Mouse (Mus musculus): ENCODE results near the gene Mphosph6.

Mphosph6 gene

DNA sequence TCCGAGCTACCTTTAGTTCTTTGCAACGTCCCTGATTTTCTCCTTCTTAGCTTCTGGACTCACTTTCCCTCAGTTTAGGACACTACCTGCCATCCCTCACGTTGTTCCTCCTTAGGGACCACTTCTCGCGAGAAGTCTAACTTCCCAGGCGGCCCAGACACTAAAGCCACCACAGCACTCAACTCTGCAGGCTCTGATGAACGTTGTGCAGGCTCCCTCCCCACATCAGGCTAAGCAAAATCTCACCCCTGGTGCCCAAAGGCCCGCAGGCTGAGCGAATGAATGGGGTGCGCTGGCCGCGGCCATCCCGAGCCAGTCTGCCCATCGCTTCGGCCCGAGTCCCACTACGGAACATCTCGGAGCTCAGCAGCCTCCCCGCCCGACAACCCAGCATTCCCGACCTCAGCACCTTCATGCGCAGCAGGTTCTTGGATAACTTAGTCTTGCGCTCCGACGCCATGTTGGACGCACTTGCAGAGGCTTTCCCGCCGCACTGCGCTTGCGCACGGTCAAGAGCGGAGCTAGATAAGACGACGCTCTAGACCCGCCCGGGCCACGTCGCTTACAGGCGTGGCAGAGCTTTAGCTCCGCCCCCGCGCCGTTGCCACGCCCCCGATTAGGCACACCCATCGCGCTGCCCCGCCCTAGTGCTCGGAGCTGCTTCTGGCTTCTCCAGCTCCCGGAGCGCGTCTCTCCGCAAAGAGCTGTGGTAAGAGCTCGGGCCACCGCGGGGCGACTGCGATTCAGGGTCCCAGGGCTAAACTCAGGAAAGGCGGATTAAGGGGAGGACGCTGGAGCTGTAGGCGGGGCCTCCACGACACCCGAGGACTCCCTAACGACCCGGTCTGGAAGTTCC is at the start of gene Mphosph6:
Gene Mphosph6, minus strand, starts transcription at position 501 of the 856 bp plus-strand sequence.
- peak; percentile 96 to 98 for DNase-seq (ENCODE audit: inconsistent age in 2 of 2, low spot score in 1 of 2)

GRCm38 (mm10) chr8:117850420-117850819 is 48.7 kb upstream of the Mphosph6 start:
- DNase-seq (ENCODE audit: inconsistent age in 2 of 2, low spot score in 1 of 2), result no peak

DNA sequence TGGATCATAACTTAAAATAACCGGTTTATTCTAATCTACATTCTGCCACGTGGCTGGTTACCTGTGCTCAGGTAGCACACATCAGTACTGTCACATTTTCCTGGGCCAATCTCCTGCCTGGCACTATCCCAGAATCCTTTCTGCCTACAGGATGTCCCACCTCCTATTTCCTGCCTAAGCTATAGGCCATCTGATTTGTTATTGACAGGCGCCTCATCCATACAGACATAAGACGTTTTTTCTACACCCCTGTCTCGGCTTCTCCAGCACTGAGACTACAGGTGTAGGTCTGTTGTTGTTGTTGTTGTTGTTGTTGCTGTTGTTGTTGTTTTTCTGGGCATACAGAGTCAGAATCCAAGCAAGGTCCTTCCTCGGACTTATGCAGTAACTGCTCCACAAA is 46.1 kb upstream of the Mphosph6 start:
- DNase-seq (ENCODE audit: inconsistent age in 2 of 2, low spot score in 1 of 2), result no peak

GRCm38 (mm10) chr8:117843694-117844093 is 42.0 kb upstream of the Mphosph6 start:
- DNase-seq (ENCODE audit: inconsistent age in 2 of 2, low spot score in 1 of 2), result no peak

GRCm38 (mm10) chr8:117813524-117813923 is 11.8 kb upstream of the Mphosph6 start:
- no peak for DNase-seq (ENCODE audit: inconsistent age in 2 of 2, low spot score in 1 of 2)

- no peak for DNase-seq (ENCODE audit: inconsistent age in 2 of 2, low spot score in 1 of 2)
Observed at GRCm38 (mm10) chr8:117810676-117811075, 8.9 kb upstream of the Mphosph6 start.

DNA sequence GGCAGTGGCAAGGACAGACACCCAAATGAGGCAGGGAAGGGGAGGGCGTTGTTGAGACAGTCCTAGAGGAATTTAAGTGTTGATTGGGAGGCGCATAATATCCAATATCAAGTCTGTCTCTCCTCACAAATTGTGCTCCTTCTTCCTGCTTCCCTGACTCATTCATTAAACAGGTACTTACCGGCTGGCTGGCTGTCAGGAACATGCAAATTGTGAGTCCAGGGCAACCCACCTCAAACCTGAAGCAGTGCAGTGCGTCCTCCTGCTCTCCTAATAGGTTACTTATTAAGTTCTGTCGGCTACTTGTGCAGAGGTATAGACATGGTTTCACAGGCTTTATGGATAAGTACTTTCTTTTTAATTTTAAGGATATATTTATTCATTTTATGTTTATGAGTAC is 3.7 kb upstream of the Mphosph6 start:
- DNase-seq (ENCODE audit: inconsistent age in 2 of 2, low spot score in 1 of 2), result no peak

GRCm38 (mm10) chr8:117802299-117802689 is 551 bp upstream of the Mphosph6 start:
- no peak for DNase-seq (ENCODE audit: inconsistent age in 2 of 2, low spot score in 1 of 2)

DNA sequence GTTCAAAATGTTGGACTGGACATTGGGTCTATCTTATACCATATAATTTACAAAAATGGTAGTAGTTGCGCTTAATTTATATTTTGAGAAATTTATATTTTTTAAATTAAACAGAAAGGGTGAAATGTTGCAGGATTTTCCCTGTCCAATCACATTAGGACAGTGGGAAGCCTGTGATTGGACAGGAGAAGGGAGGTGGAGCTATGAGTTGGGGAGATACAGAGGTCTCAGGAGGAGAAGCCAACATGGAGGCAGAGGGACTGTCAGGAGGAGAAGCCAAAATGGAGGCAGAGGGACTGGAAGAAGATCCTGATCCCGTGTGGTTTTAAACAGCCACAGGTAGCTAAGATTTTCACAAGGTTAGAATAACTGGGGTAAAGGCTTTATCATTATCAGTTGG is 3.7 kb downstream of the Mphosph6 start:
- no peak for DNase-seq (ENCODE audit: inconsistent age in 2 of 2, low spot score in 1 of 2)

DNA sequence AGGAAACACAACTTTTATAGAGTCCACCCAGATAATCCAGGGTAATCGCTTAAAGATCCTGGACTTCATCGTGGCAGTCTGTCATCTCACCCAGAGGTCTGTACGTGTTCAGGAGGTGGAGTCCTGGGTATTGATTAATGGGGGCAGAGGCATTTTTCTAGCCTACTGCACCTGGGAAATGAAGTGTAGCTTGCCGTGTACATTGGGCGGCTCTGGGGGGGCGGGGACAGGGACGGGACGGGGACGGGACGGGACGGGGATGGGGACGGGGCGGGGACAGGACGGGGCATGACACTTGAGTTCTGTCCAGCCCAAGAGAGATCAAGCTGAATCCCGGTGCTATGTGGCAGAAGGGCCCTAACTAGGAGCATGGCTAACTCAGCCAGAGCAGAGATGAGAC is 5.3 kb downstream of the Mphosph6 start:
- no peak for DNase-seq (ENCODE audit: inconsistent age in 2 of 2, low spot score in 1 of 2)

GRCm38 (mm10) chr8:117794581-117794980 is 7.2 kb downstream of the Mphosph6 start:
- DNase-seq (ENCODE audit: inconsistent age in 2 of 2, low spot score in 1 of 2), result no peak

- peak; percentile 33 to 65 for DNase-seq (ENCODE audit: inconsistent age in 2 of 2, low spot score in 1 of 2)
Observed at GRCm38 (mm10) chr8:117792616-117793144, 9.1 kb downstream of the Mphosph6 start.

- DNase-seq (ENCODE audit: inconsistent age in 2 of 2, low spot score in 1 of 2), result no peak
Observed at GRCm38 (mm10) chr8:117786428-117786827, 15.3 kb downstream of the Mphosph6 start.

DNA sequence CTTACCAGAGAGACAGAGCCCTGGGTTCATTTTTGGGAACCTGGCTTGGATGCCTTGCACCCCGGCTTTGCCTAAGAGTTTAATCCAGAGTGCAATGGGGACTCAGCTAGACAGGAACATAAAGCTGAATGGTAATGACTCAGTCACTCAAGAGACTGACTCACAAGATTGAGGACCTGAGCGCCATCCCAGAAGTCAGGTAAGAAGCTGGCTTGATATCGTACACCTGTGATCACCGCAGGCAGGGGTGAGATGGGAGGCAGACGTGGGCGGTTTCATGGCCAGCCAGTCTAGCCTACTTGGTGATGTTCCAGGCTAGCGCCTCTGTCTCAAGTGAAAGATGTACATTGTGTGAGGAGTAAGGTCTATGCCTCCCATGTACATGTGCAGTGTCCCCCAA is 18.7 kb downstream of the Mphosph6 start:
- DNase-seq (ENCODE audit: inconsistent age in 2 of 2, low spot score in 1 of 2), result no peak

- no peak for DNase-seq (ENCODE audit: inconsistent age in 2 of 2, low spot score in 1 of 2)
Observed at GRCm38 (mm10) chr8:117781375-117782129, 20.2 kb downstream of the Mphosph6 start.

DNA sequence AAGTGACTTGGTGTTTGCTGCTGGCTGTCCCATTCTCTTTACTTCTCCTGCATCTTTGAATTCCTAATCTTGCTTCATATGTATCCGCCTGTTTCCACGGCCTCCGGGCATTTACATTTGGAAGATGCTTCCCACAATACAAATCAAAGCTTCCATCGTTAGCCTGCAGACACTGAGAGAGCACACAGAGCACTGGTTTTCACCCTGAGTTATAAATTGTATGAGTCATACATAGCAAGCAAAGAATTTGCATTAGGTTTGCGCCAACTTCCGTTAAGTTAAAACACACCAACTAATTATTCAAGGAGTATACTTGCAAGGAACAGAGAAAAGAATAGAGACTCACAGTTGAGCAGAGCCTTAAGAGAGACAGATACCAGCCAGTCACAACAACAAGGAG is 22.4 kb downstream of the Mphosph6 start:
- no peak for DNase-seq (ENCODE audit: inconsistent age in 2 of 2, low spot score in 1 of 2)

DNA sequence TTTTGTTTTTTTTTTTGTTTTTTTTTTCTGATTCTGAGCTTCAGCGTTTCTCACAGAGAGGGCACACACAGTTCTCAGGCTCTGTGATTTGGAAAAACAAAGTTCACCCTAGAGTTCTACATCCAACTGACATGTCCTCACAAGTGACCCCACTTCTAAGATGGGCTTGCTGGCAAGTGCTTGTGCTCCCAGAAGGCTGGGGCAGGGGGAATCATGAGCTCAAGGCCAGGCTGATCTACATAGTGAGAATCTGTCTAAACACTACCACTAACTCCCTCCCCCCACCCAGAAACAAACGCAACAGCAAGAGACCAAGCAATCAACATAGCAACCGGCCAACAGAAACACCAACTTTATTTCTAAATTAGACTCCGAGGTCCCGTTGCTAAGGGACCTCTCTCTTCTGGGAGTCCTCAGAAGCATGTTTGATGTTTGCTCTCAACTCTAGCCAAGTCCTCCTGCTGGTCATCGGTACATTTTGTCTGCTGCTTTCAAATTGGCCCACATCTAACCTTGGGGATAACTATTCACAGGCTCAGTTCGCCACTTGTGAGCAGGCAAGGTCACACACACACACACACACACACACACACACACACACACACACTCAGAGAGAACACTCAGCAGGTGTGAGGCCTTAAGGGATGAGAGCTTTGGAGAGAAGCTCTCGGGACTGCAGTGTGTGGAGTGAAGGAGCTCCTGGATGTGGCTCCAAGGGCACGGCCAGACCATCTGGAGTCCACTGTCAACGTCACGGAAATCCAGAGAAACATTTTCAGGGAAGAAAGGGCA is 23.0 kb downstream of the Mphosph6 start:
- no peak for DNase-seq (ENCODE audit: inconsistent age in 2 of 2, low spot score in 1 of 2)

DNA sequence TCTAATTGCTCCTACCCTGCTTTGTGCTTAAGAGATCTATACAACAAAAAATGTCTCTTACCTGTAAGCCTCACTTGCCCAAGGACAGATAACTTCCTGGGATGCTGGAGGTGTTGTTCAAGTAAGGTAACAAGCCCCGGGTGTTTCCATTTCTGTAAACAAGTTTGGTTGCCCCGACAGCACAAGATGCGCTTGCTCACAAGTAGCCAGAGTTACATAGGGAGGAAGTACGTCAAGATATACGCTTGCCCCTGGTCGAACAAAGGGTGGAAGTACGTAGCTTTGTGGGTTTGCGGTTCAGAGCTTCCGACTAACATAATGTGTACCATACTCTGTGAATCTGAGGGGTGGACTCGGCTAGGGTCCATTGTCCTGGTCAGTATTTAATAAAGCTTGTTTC is 25.7 kb downstream of the Mphosph6 start:
- DNase-seq (ENCODE audit: inconsistent age in 2 of 2, low spot score in 1 of 2), result no peak

DNA sequence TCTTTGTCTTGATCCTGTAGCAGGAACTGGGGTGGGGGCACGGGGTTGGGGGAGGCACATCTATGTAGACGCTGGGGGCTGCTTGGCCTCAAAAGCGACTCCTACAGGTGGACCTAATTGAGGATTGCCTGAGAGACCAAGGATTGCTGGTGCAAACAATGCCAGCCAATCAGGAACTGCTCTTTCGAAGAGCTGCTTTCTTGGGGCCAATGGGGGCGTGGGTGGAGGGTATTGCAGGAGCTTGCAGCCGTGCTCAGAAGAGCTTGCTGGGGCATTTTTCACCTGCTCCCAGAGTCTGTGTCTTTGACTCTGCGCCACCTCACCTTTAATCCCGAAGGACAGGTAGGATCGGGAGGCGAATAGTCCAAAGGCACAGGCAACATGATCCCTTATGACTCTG is 26.1 kb downstream of the Mphosph6 start:
- DNase-seq (ENCODE audit: inconsistent age in 2 of 2, low spot score in 1 of 2), result no peak

DNA sequence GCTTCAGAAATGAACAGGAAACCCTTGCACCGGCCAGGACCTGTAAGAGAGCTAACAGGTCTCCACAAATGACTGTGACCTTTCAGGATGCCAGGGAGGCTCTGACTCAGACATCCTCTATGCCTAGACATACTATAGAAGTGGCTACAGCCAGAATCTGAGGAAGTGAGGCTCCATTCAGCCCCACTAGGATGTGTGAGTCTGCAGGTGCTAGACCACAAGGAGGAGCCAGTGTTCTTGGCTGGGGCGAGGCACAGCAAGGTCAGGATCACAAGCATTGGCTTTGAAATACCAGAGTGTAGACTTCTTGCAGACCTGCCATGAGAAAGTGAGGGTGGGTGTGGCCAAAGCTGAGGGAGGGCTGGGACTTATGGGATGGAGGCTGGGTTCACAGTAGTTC is 29.1 kb downstream of the Mphosph6 start:
- DNase-seq (ENCODE audit: inconsistent age in 2 of 2, low spot score in 1 of 2), result no peak

GRCm38 (mm10) chr8:117772126-117772525 is 29.6 kb downstream of the Mphosph6 start:
- DNase-seq (ENCODE audit: inconsistent age in 2 of 2, low spot score in 1 of 2), result peak; percentile 16 to 65
